20 mouse cellular contexts compared by ENCODE assay signal in the genomic region with DNA sequence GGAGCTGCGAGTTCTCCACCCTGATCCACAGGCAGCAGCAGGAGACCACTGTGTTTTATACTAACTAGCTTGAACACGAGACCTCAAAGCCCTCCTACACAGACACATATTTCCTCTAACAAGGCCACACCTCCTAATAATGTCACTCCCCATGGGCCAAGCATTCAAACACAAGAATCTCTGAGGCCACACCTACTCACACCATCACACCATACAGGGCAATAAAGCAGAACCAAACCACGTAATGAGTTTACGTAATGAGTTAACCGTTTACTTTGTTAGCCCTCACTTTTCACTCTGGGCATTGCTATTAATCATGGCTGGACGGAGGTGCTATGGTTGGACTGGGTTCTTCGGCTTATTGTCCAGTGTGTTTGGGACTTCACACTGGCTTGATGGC. TPM values are rescaled to one million over a fixed set of nuclear protein-coding genes. Genes with fewer than 3 reads are reported as not detected.
A peak's percentile ranks its signal among the peaks of the same experiment; 100 is the strongest.
DNase-seq lines count a peak whose midpoint lies in the region; ATAC-seq and TF ChIP-seq lines count a peak whose summit lies in the region.
"Had no signal": no experiment of that assay in that cellular context is flagged by ENCODE, and none has a peak within 500 bp of the region (broad histone marks: within the 10 kb centered on the region; RNA-seq: fewer than 3 reads in every experiment).

No protein-coding gene starts in this region.

- H3K9me3 ChIP-seq in kidney, postnatal 0 days (replicated peaks; ENCODE audit: low read length) = no peaks in the 10 kb centered on the region
- no peaks in the 10 kb centered on the region for H3K9me3 ChIP-seq in intestine, embryonic 16.5 days (ENCODE audit: control insufficient read depth, low read length)
- H3K9me3 ChIP-seq in stomach, embryonic 15.5 days = no peaks in the 10 kb centered on the region
- H3K9me3 ChIP-seq: liver, embryonic 15.5 days had no signal

- peak; percentile 79 for ATAC-seq in kidney, postnatal 0 days (replicated peaks; ENCODE audit: low FRiP score, low read depth)
- ATAC-seq in intestine, embryonic 16.5 days = peak; percentile 91
- peak; percentile 60; the same call in 1 of the 2 replicates for ATAC-seq in stomach, embryonic 15.5 days (ENCODE audit: insufficient read depth, low FRiP score, low read depth)
- ATAC-seq: hindbrain, embryonic 16.5 days; midbrain, embryonic 16.5 days had no signal

- H3K4me2 ChIP-seq in kidney, postnatal 0 days (ENCODE audit: low read length) = no peak overlapping the region
- no peak overlapping the region for H3K4me2 ChIP-seq in intestine, embryonic 16.5 days (ENCODE audit: low read depth, low read length)
- no peak overlapping the region for H3K4me2 ChIP-seq in stomach, embryonic 15.5 days
- H3K4me2 ChIP-seq: liver, embryonic 15.5 days had no signal

- H3K27me3 ChIP-seq in kidney, postnatal 0 days (ENCODE audit: insufficient read depth, low read length) = no peaks in the 10 kb centered on the region
- no peaks in the 10 kb centered on the region for H3K27me3 ChIP-seq in intestine, embryonic 16.5 days (replicated peaks; ENCODE audit: control insufficient read depth, insufficient read depth, low read length)
- H3K27me3 ChIP-seq in stomach, embryonic 15.5 days (replicated peaks) = no peaks in the 10 kb centered on the region
- H3K27me3 ChIP-seq: liver, embryonic 15.5 days; Patski had no signal

- 0 out of 2 replicates have a peak overlapping the region, but pooled peaks have one; percentile 47 for H3K27ac ChIP-seq in kidney, postnatal 0 days
- H3K27ac ChIP-seq in intestine, embryonic 16.5 days (ENCODE audit: low read length) = peak overlapping the region; percentile 63
- no peak overlapping the region for H3K27ac ChIP-seq in stomach, embryonic 15.5 days
- H3K27ac ChIP-seq: liver, embryonic 15.5 days had no signal

- DNase-seq in kidney, postnatal 0 days (ENCODE audit: low spot score) = peak; percentile 34
- DNase-seq in kidney, postnatal 25 days = no peak
- peak; percentile 33 for DNase-seq in MN1 (ENCODE audit: low spot score)
- DNase-seq in frontal cortex, postnatal 14 days (ENCODE audit: low spot score in 2 of 2) = no peak
- no peak for DNase-seq in heart, adult 9 months (ENCODE audit: low spot score in 2 of 2)
- DNase-seq in thymus, postnatal 25 days = no peak
- DNase-seq: cerebellum, postnatal 14 days; heart, adult 18-20 months; heart, postnatal 10 days; left cerebral cortex, postnatal 4 days; right cerebral cortex, postnatal 14 days; thymus, adult 2 months had no signal

- peaks cover 27% of the 10 kb centered on the region for H3K36me3 ChIP-seq in kidney, postnatal 0 days (ENCODE audit: insufficient read depth, low read length)
- peaks cover 19% of the 10 kb centered on the region for H3K36me3 ChIP-seq in intestine, embryonic 16.5 days (ENCODE audit: control insufficient read depth, insufficient read depth, low read length)
- peaks cover 23% of the 10 kb centered on the region for H3K36me3 ChIP-seq in stomach, embryonic 15.5 days

- no peak for TF ChIP-seq CTCF in kidney, postnatal 0 days (IDR thresholded peaks at IDR 0.05; ENCODE audit: low read depth)

- 44% methylated on average over 7 of the region's 7 CpGs for WGBS in kidney, postnatal 0 days
- WGBS in intestine, embryonic 16.5 days = 54% methylated on average over 7 of the region's 7 CpGs
- 59% methylated on average over 7 of the region's 7 CpGs for WGBS in stomach, embryonic 15.5 days

- H3K4me3 ChIP-seq in kidney, postnatal 0 days (replicated peaks; ENCODE audit: low read depth, low read length) = no peak overlapping the region
- H3K4me3 ChIP-seq in intestine, embryonic 16.5 days (ENCODE audit: low read length) = no peak overlapping the region
- H3K4me3 ChIP-seq in stomach, embryonic 15.5 days (replicated peaks) = no peak overlapping the region
- H3K4me3 ChIP-seq: liver, embryonic 15.5 days had no signal

- H3K4me1 ChIP-seq in kidney, postnatal 0 days (replicated peaks; ENCODE audit: insufficient read depth, low read length) = no peaks in the 10 kb centered on the region; the same call in 1 of the 2 replicates
- peaks cover 6% of the 10 kb centered on the region for H3K4me1 ChIP-seq in intestine, embryonic 16.5 days (ENCODE audit: control insufficient read depth, insufficient read depth, low read length)
- 0 out of 2 replicates have a peak, but pooled peaks cover 6% of the 10 kb centered on the region for H3K4me1 ChIP-seq in stomach, embryonic 15.5 days

- H3K9ac ChIP-seq in kidney, postnatal 0 days (ENCODE audit: low read depth, low read length) = no peak overlapping the region
- no peak overlapping the region for H3K9ac ChIP-seq in intestine, embryonic 16.5 days (ENCODE audit: low read depth, low read length)
- no peak overlapping the region for H3K9ac ChIP-seq in stomach, embryonic 15.5 days
- H3K9ac ChIP-seq: liver, embryonic 15.5 days had no signal

RNA-seq across cellular contexts. Expression of gene Asb8, which starts 25.7 kb away (rescaled TPM):
- polyA plus RNA-seq in kidney, postnatal 0 days (2015; fragmentation: Nextera tagmentation; extraction: Ambion mirVana) = 49.5 and 52.5 TPM in 2 replicates
- polyA plus RNA-seq in intestine, embryonic 16.5 days (2015; fragmentation: Nextera tagmentation; extraction: Ambion mirVana) = 52.7 and 54.9 TPM in 2 replicates
- polyA plus RNA-seq in stomach, embryonic 15.5 days (2015; fragmentation: Nextera tagmentation; extraction: Ambion mirVana) = 42.8 and 43.7 TPM in 2 replicates

RNA-seq across cellular contexts. Expression of gene Ccdc184, which starts 27.2 kb away (rescaled TPM):
- 1.3 and 1.7 TPM in 2 replicates for polyA plus RNA-seq in kidney, postnatal 0 days (2015; fragmentation: Nextera tagmentation; extraction: Ambion mirVana)
- polyA plus RNA-seq in intestine, embryonic 16.5 days (2015; fragmentation: Nextera tagmentation; extraction: Ambion mirVana) = 1.4 and 1.7 TPM in 2 replicates
- 1.6 and 2.0 TPM in 2 replicates for polyA plus RNA-seq in stomach, embryonic 15.5 days (2015; fragmentation: Nextera tagmentation; extraction: Ambion mirVana)
- polyA plus RNA-seq: Patski had no signal

RNA-seq across cellular contexts. Expression of gene Senp1, which starts 46.2 kb away (rescaled TPM):
- polyA plus RNA-seq in kidney, postnatal 0 days (2015; fragmentation: Nextera tagmentation; extraction: Ambion mirVana) = 17.1 and 17.9 TPM in 2 replicates
- 18.0 and 20.2 TPM in 2 replicates for polyA plus RNA-seq in intestine, embryonic 16.5 days (2015; fragmentation: Nextera tagmentation; extraction: Ambion mirVana)
- 27.9 and 29.0 TPM in 2 replicates for polyA plus RNA-seq in stomach, embryonic 15.5 days (2015; fragmentation: Nextera tagmentation; extraction: Ambion mirVana)

RNA-seq across cellular contexts. Expression of gene Pfkm, which starts 47.4 kb away (rescaled TPM):
- polyA plus RNA-seq in kidney, postnatal 0 days (2015; fragmentation: Nextera tagmentation; extraction: Ambion mirVana) = 34.2 and 35.3 TPM in 2 replicates
- polyA plus RNA-seq in intestine, embryonic 16.5 days (2015; fragmentation: Nextera tagmentation; extraction: Ambion mirVana) = 30.5 and 31.7 TPM in 2 replicates
- 28.3 and 31.0 TPM in 2 replicates for polyA plus RNA-seq in stomach, embryonic 15.5 days (2015; fragmentation: Nextera tagmentation; extraction: Ambion mirVana)

RNA-seq across cellular contexts. Expression of gene Olfr288, which starts 55.6 kb away (rescaled TPM):
- polyA plus RNA-seq in kidney, postnatal 0 days (2015; fragmentation: Nextera tagmentation; extraction: Ambion mirVana) = not detected in 2 replicates
- not detected in 2 replicates for polyA plus RNA-seq in intestine, embryonic 16.5 days (2015; fragmentation: Nextera tagmentation; extraction: Ambion mirVana)
- not detected in 2 replicates for polyA plus RNA-seq in stomach, embryonic 15.5 days (2015; fragmentation: Nextera tagmentation; extraction: Ambion mirVana)
- polyA plus RNA-seq: embryonic facial prominence, embryonic 11.5 days; hindbrain, embryonic 16.5 days; liver, embryonic 15.5 days; midbrain, embryonic 16.5 days; neural tube, embryonic 11.5 days; Patski; thymus, adult 2 months had no signal

Comparison
In these comparisons a context has a peak if more than half of its experiments do, and no peak if none do; other contexts are left out.
1. DNase-seq: peak in kidney, postnatal 0 days (single experiment) and MN1 (single experiment); none in kidney, postnatal 25 days (0 of 2), frontal cortex, postnatal 14 days (0 of 2), heart, adult 9 months (0 of 2) and thymus, postnatal 25 days (single experiment).
2. Peak in every context shown above with its lines, with median percentiles within 50 percentile points of each other: ATAC-seq.